Mouse (Mus musculus) MEL (cell line): ENCODE results near the gene Ptprq. TPM values are rescaled to one million over a fixed set of nuclear protein-coding genes. Genes with fewer than 3 reads are reported as not detected.

Source experiments
- DNase-seq: peaks from one replicate; pipeline ENCODE4 v3.0.0; 2011; ENCODE audit warnings: low read depth, low spot score
- H3K27ac ChIP-seq: 2 replicates; pipeline ENCODE4 v1.5.1; 2012; ENCODE audit warnings: low read depth, mild to moderate bottlenecking, control low read depth, low read length, moderate library complexity; ENCODE audit not compliant: control insufficient read depth
- H3K27me3 ChIP-seq, 2 experiments: fragments of 150-350 bp in 1 of 2; sonication (generic) in 1 of 2; 2 replicates each; pipeline ENCODE4 v1.6.1; 2012; ENCODE audit warnings: low read length in 2 of 2, mild to moderate bottlenecking in 2 of 2, improper control_type of control experiment in 1 of 2, moderate library complexity in 1 of 2; ENCODE audit not compliant: insufficient read depth in 2 of 2, control insufficient read depth in 1 of 2
- H3K36me3 ChIP-seq, 2 experiments: 2 replicates each; pipeline ENCODE4 v1.6.1; 2012 to 2014; ENCODE audit warnings: low read length in 2 of 2, improper control_type of control experiment in 1 of 2, inconsistent platforms in 1 of 2, mild to moderate bottlenecking in 1 of 2; ENCODE audit not compliant: insufficient read depth in 2 of 2, control insufficient read depth in 1 of 2
- H3K4me1 ChIP-seq, 2 experiments: fragments of 150-350 bp in 1 of 2; sonication (generic) in 1 of 2; 2 replicates each; pipeline ENCODE4 v1.6.1; 2012; ENCODE audit warnings: low read length in 2 of 2, improper control_type of control experiment in 1 of 2, mild to moderate bottlenecking in 1 of 2; ENCODE audit not compliant: insufficient read depth in 2 of 2, control insufficient read depth in 1 of 2
- H3K4me3 ChIP-seq, 2 experiments: fragments of 150-350 bp in 1 of 2; sonication (generic) in 1 of 2; 2 replicates each; pipeline ENCODE4 v1.5.1; 2012; ENCODE audit warnings: low read depth in 2 of 2, low read length in 2 of 2, mild to moderate bottlenecking in 2 of 2, moderate library complexity in 2 of 2, control low read depth in 1 of 2, improper control_type of control experiment in 1 of 2; ENCODE audit not compliant: control insufficient read depth in 1 of 2, insufficient read depth in 1 of 2
- H3K79me2 ChIP-seq: 2 replicates; pipeline ENCODE4 v1.6.1; 2012; ENCODE audit warnings: mild to moderate bottlenecking, low read length, moderate library complexity; ENCODE audit not compliant: control insufficient read depth, poor library complexity, insufficient read depth
- H3K9ac ChIP-seq: 2 replicates; pipeline ENCODE4 v1.6.1; 2012; ENCODE audit warnings: low read depth, mild to moderate bottlenecking, control low read depth, low read length, moderate library complexity; ENCODE audit not compliant: control insufficient read depth, poor library complexity, severe bottlenecking
- H3K9me3 ChIP-seq: fragments of 150-350 bp; sonication (generic); replicated peaks from 2 replicates; pipeline ENCODE4 v1.6.1; 2012; ENCODE audit warnings: mild to moderate bottlenecking, low read length, improper control_type of control experiment, moderate library complexity; ENCODE audit not compliant: insufficient read depth
- BHLHE40 ChIP-seq: IDR thresholded peaks from 2 replicates; pipeline ENCODE4 v1.6.1; 2012; ENCODE audit warnings: low read depth, mild to moderate bottlenecking, inconsistent platforms, low read length, improper control_type of control experiment, borderline replicate concordance
- CHD1 ChIP-seq: IDR thresholded peaks from 2 replicates; pipeline ENCODE4 v1.6.1; 2012; ENCODE audit warnings: low read depth, mild to moderate bottlenecking, inconsistent platforms, low read length, improper control_type of control experiment
- CTCF ChIP-seq, 3 experiments: IDR thresholded peaks in 2 of 3; conservative IDR thresholded peaks in 1 of 3; 2 replicates each; pipeline ENCODE4 v1.5.1; 2011 to 2012; ENCODE audit warnings: low read length in 3 of 3, low read depth in 2 of 3, mild to moderate bottlenecking in 2 of 3, improper control_type of control experiment in 1 of 3, inconsistent platforms in 1 of 3, mixed read lengths in 1 of 3, moderate library complexity in 1 of 3; ENCODE audit not compliant: control insufficient read depth in 1 of 3, insufficient read depth in 1 of 3, poor library complexity in 1 of 3, severe bottlenecking in 1 of 3
- EP300 ChIP-seq, 2 experiments: IDR thresholded peaks; 2 replicates each; pipeline ENCODE4 v1.6.1; 2011; ENCODE audit warnings: improper control_type of control experiment in 2 of 2, low read length in 2 of 2, low read depth in 1 of 2, mild to moderate bottlenecking in 1 of 2
- GABPA ChIP-seq: IDR thresholded peaks from 2 replicates; pipeline ENCODE4 v1.6.1; 2012; ENCODE audit warnings: low read depth, mild to moderate bottlenecking, inconsistent platforms, low read length, improper control_type of control experiment, moderate library complexity
- GATA1 ChIP-seq: IDR thresholded peaks from 2 replicates; pipeline ENCODE4 v1.6.1; 2011; ENCODE audit warnings: low read depth, low read length, improper control_type of control experiment
- HCFC1 ChIP-seq: IDR thresholded peaks from 2 replicates; pipeline ENCODE4 v1.6.1; 2012; ENCODE audit warnings: low read depth, mild to moderate bottlenecking, inconsistent platforms, low read length, improper control_type of control experiment, moderate library complexity
- JUND ChIP-seq: IDR thresholded peaks from 2 replicates; pipeline ENCODE4 v1.6.1; 2011; ENCODE audit warnings: low read depth, mild to moderate bottlenecking, improper control_type of control experiment, low read length
- KAT2A ChIP-seq: conservative IDR thresholded peaks from 2 replicates; pipeline ENCODE4 v1.6.1; 2012; ENCODE audit warnings: low read depth, low read length, improper control_type of control experiment, inconsistent platforms
- MAX ChIP-seq: IDR thresholded peaks from 2 replicates; pipeline ENCODE4 v1.6.1; 2011; ENCODE audit warnings: low read length, improper control_type of control experiment
- MAZ ChIP-seq: IDR thresholded peaks from 2 replicates; pipeline ENCODE4 v1.6.1; 2012; ENCODE audit warnings: low read depth, mild to moderate bottlenecking, inconsistent platforms, low read length, improper control_type of control experiment
- SIN3A ChIP-seq: IDR thresholded peaks from 2 replicates; pipeline ENCODE4 v1.6.1; 2012; ENCODE audit warnings: low read length, improper control_type of control experiment, inconsistent platforms
- SMC3 ChIP-seq: IDR thresholded peaks from 2 replicates; pipeline ENCODE4 v1.6.1; 2011; ENCODE audit warnings: low read depth, low read length, improper control_type of control experiment
- TBP ChIP-seq: IDR thresholded peaks from 2 replicates; pipeline ENCODE4 v1.8.0; 2011; ENCODE audit warnings: low read depth, low read length, improper control_type of control experiment
- TCF12 ChIP-seq: IDR thresholded peaks from 2 replicates; pipeline ENCODE4 v1.6.1; 2014; ENCODE audit warnings: low read depth, mild to moderate bottlenecking, inconsistent platforms, low read length, improper control_type of control experiment, moderate library complexity
- USF1 ChIP-seq: IDR thresholded peaks from 2 replicates; pipeline ENCODE4 v1.6.1; 2014; ENCODE audit warnings: low read depth, mild to moderate bottlenecking, inconsistent platforms, low read length, improper control_type of control experiment, moderate library complexity
- USF2 ChIP-seq, 2 experiments: IDR thresholded peaks; 2 replicates each; pipeline ENCODE4 v1.6.1; 2011 to 2012; ENCODE audit warnings: improper control_type of control experiment in 2 of 2, low read length in 2 of 2, borderline replicate concordance in 1 of 2, inconsistent platforms in 1 of 2, low read depth in 1 of 2, mild to moderate bottlenecking in 1 of 2; ENCODE audit not compliant: insufficient read depth in 1 of 2
- polyA plus RNA-seq, 2 experiments: library from polyadenylated mRNA; stranded (reverse) in 1 of 2; unstranded in 1 of 2; fragments of >175 nt in 1 of 2; fragments of >200 nt in 1 of 2; gene quantifications; 2 replicates each; pipeline versions ENCODE4 v1.2.1 to v1.2.4; 2012; ENCODE audit warnings: low replicate concordance in 2 of 2, low read depth in 1 of 2; ENCODE audit not compliant: insufficient read length in 2 of 2, insufficient read depth in 1 of 2, missing spikeins in 1 of 2
- total RNA-seq: library from RNA; depleted of rRNA; stranded (reverse); fragments of 300-350 nt; gene quantifications from 2 replicates; pipeline ENCODE4 v1.2.3, GENCODE M21; 2012

Gene Ptprq
- total and polyA plus RNA-seq, 3 experiments = not detected

DNA sequence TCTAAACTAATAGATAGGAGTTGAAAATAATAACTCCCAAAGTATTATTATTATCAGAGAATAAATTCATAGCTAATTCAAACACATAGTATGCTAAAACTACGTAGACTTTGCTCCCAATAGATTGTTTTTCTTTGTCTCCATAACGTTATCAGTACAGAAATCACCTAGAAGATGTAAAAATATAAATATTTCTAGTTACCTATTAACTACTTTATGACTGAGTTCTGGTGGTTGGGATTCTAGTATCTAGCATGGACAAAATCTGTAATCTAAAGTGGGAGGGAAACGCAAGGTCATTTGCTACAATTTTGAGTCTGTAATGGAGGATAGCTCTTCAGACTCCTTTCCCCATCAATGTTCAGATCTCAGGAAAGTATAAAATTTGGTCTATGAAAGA, 18.9 kb downstream of the Ptprq start:
- DNase-seq = no peak
- Histone ChIP-seq H3K36me3 (peaks cover 0 to 5% of the 10 kb centered on the region in 2 experiments; a peak in 2 of 4 replicates), H3K27ac (no peak overlapping the region), H3K27me3 (no peaks in the 10 kb centered on the region), H3K9me3 (no peaks in the 10 kb centered on the region), H3K79me2 (no peaks in the 10 kb centered on the region), H3K4me1 (no peaks in the 10 kb centered on the region), H3K9ac (no peak overlapping the region), H3K4me3 (no peak overlapping the region)
- TF ChIP-seq GABPA = no peak
- TF ChIP-seq SMC3 = no peak
- TF ChIP-seq JUND = no peak
- no peak for TF ChIP-seq CHD1
- TF ChIP-seq KAT2A = no peak
- no peak for TF ChIP-seq USF2 (IDR thresholded peaks at IDR 0.05; ENCODE audit: borderline replicate concordance in 1 of 2, insufficient read depth in 1 of 2, low read depth in 1 of 2, low read length in 2 of 2)
- TF ChIP-seq USF1 = no peak
- TF ChIP-seq GATA1 = no peak
- no peak for TF ChIP-seq BHLHE40
- no peak for TF ChIP-seq SIN3A
- TF ChIP-seq CTCF (IDR thresholded peaks at IDR 0.05 in 2 of 3, conservative IDR thresholded peaks at IDR 0.05 in 1 of 3; ENCODE audit: control insufficient read depth in 1 of 3, insufficient read depth in 1 of 3, low read depth in 2 of 3, low read length in 3 of 3, poor library complexity in 1 of 3, severe bottlenecking in 1 of 3) = no peak
- TF ChIP-seq TBP = no peak
- no peak for TF ChIP-seq MAZ

DNA sequence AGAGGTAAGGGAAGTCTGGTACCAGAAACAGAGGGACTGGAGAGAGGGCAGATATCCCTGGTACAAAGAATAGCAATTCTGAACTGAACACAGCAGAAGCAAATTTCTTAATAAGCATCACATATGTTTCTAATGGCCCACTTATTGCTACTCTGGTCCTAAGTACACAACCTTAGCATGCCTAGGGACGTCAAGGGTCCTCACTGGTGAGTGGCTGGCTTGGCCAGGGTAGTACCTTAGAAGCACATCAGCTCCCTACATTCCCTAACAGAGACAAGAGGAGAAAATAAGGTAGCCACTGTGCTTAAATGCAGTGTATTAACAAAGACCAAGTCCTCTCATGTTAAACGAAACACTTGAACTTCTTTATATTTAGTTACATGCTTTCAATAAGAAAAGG, 21.1 kb downstream of the Ptprq start:
- Histone ChIP-seq H3K27me3 (no peaks in the 10 kb centered on the region), H3K79me2 (no peaks in the 10 kb centered on the region), H3K9me3 (no peaks in the 10 kb centered on the region), H3K27ac (no peak overlapping the region), H3K4me1 (no peaks in the 10 kb centered on the region), H3K36me3 (peaks cover 0 to 5% of the 10 kb centered on the region in 2 experiments; a peak in 2 of 4 replicates), H3K4me3 (no peak overlapping the region), H3K9ac (no peak overlapping the region)
- TF ChIP-seq GABPA (no peak), BHLHE40 (no peak), JUND (no peak), TBP (no peak)
- no peak for DNase-seq

DNA sequence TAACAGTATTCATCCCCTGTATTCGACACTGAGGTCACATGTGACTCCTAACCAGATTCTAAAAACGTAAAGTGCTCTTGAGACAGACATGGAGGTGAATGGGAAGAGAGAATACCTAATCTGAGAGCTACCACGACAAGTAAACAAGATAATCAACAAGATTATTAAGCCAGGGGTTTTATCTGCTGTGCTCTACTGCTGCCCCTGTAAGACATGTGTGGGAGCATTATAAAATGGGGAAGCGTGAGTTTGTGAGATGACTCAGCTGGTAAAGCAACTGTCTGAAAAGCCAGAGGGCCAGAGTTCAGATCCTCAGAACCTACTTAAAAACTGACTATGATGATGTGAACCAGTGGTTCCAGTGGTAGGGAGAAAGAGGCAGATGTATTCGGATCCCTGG, 22.7 kb downstream of the Ptprq start:
- no peak overlapping the region for H3K27ac ChIP-seq
- no peak overlapping the region for H3K4me3 ChIP-seq
- no peaks in the 10 kb centered on the region for H3K9me3 ChIP-seq
- no peaks in the 10 kb centered on the region for H3K27me3 ChIP-seq
- H3K4me1 ChIP-seq = no peaks in the 10 kb centered on the region
- DNase-seq = peak; percentile 50
- peaks cover 0 to 5% of the 10 kb centered on the region in 2 experiments; a peak in 2 of 4 replicates for H3K36me3 ChIP-seq
- TF ChIP-seq HCFC1 (no peak), EP300 (IDR thresholded peaks at IDR 0.05; ENCODE audit: low read depth in 1 of 2, low read length in 2 of 2) (peak; percentile 47 to 50; a peak in 2 of 4 replicates), MAX (no peak), GATA1 (peak; percentile 64), TCF12 (peak; percentile 22; the same call in 1 of the 2 replicates)
- H3K79me2 ChIP-seq = no peaks in the 10 kb centered on the region
- H3K9ac ChIP-seq = no peak overlapping the region
